Mouse (Mus musculus) ovary, postnatal 10 days (tissue): ENCODE results near the gene S100a6.

Experiments used
- DNase-seq: peaks from one replicate; pipeline ENCODE4 v3.0.0; 2022; ENCODE audit warnings: low spot score

Gene S100a6

GRCm38 (mm10) chr3:90612728-90613291 is at the start of gene S100a6:
Gene S100a6 (plus strand): TSS chr3:90612882.
- DNase-seq: no peak

- no peak for DNase-seq
These were observed 38.0 kb upstream of the S100a6 start for GRCm38 (mm10) chr3:90574691-90575090.

- no peak for DNase-seq
These were observed 37.4 kb upstream of the S100a6 start for GRCm38 (mm10) chr3:90575320-90575719.

DNA sequence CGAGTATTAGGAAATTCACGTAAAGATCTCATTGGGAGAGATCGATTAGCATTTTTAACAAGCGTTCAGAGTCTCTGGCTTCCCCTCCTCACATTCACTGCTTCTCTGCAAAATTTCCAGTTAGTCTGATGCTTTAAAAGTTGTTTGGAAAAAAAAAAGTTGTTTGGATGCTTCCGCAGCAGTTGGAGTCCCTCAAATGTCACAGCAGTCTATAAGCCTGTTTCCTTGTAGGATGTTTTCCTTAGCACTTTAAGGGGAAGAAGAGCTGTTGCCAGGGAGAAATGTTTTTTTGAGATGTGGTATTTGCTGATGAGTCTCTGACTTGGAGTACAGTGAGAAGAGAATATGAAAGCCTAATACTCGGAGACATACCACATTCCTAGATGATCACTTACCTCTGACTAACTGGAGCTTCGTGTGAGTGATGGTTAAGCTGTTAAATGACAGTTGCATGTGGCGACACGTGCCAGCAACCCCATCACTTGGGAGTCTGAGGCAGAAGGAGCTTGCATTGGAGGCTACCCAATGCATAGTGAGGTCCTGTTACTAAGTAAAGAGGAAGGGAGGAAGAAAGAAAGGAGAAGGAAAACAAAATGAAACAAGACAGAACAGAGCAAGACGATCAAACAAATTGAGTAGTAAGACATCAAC is 36.2 kb upstream of the S100a6 start:
- DNase-seq: no peak

- no peak for DNase-seq
These were observed 33.2 kb upstream of the S100a6 start for GRCm38 (mm10) chr3:90579433-90579832.

DNA sequence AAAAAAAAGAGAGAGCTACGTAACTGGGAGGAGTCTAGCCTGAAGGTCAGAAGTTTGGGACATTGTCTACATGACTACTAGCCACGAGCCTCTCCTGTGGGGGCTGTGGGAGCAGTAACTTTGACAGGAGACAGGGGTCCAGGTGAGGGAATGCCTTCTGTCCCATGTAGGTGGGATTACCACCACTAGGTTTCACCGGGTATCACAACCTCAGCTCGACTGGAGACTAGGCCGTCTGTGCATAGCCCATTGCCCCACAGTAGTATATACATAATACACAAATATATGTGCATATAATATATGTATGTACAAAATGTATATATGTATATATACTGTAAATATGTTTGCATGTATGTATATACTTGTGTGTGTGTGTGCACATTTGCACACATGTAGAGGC is 31.5 kb upstream of the S100a6 start:
- DNase-seq: no peak

DNA sequence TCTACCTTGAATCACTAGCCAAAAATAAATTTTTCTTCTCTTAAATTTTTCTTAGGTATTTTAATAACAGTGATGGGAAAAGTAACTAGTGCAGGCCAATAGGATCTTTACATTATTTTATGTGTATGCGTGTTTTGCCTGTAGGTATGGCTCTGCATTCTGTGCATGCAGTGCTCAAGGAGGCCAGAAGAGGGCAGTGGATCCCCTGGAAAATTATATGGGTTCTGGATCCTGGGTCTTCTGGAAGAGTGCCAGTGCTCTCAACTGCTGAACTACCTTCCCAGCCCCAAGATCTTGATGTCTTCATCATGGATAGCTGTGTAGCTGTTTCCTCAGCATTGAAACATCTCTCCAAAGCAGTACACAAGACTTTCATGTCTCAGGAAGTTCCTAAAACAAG is 30.5 kb upstream of the S100a6 start:
- DNase-seq: no peak

GRCm38 (mm10) chr3:90582556-90582955 is 30.1 kb upstream of the S100a6 start:
- no peak for DNase-seq

DNA sequence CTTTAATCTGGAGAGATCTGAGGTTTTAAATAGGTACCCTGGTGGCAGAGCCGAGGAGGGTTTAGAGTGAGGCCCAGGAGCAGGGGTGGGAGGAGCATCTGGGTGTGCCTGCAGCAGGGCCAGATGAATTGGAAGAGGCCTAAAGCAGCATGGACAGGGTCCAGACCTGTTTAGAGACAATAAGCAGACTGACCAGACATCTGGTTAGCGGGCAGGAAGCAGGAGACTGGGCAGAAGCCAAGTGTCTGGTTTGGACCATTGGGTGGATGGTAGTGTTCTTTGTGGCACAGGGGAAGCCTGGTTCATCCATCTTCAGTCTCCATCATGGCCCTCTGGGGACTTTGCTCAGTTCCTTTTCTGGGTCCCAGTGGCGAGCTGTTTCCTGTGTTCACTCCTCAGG is 28.8 kb upstream of the S100a6 start:
- DNase-seq: no peak

DNA sequence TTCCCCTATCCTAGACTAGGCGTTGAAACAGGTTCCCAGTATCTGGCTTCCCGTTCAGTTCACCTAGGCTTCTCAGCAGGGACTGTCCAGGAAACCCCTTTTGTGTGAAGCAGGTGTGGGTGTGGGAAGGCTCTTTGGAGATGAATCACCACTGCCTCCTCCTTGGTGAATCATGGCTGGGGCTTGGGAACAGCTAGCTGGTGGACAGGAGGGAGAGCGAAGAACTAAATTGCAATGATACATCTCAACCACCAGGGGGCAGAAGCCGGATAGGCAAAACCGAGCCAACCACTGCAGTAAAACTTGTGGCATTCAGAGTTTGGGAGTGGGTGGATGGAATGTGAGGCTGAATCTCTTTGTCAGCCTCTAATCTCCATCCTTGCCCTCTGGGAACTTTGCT is 27.1 kb upstream of the S100a6 start:
- no peak for DNase-seq

GRCm38 (mm10) chr3:90586016-90586643 is 26.6 kb upstream of the S100a6 start:
- DNase-seq: no peak

- no peak for DNase-seq
These were observed 25.8 kb upstream of the S100a6 start for GRCm38 (mm10) chr3:90586906-90587305.

DNA sequence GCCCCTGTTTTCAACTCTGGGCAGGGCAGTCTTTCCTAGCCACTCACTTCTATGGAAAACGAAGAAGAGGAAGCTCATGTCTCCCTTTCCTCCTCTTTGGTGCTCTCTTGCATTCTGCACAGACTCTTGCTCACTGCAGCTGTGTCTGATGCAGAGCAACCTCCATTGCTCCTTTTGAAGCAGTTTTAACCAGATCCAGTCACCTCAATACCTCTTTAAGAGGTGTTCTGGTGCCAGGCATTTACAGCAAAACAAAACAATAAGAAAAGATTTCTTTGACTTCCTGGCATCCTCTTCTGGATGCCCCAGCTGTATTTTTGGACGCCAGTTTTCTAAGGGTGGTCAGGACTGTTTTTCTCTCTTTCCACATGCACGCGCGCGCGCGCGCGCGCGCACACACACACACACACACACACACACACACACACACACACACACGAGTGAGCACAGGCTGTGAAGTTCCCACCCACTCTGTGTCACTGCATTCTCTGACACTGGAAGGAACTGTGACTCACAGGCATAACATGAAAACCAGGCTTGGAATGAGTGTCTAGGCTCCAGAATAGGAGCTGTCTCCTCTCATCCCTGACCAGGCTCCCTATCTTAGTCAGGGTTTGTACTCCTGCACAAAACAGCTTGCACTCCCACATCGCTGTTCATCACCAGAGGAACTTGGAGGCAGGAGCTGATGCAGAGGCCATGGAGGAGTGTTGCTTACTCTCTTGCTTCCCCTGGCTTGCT is 25.2 kb upstream of the S100a6 start:
- DNase-seq: no peak

GRCm38 (mm10) chr3:90589390-90589789 is 23.3 kb upstream of the S100a6 start:
- no peak for DNase-seq

DNA sequence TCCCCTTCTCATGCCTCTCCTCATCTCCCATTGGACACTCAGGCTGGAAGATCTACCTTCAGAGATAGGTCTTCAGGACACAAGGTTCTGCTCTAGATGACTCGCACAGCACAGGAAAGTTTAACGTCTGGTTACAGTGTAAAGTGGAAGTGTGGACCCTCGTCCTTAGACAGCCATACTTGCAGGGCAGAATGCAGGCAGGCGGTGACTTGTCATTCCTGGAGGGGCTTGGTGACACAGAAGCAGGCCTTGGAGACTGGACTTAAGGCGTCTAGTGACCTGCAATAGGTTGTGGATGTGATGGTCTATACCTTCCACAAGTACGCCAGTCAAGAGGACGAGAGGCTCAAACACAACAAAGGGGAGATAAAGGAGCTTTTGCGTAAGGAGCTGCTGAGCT is 22.7 kb upstream of the S100a6 start, which contains the start of gene S100a2:
S100a2 (plus strand) TSS at position 301 of the 400 bp plus-strand sequence.
- no peak for DNase-seq

DNA sequence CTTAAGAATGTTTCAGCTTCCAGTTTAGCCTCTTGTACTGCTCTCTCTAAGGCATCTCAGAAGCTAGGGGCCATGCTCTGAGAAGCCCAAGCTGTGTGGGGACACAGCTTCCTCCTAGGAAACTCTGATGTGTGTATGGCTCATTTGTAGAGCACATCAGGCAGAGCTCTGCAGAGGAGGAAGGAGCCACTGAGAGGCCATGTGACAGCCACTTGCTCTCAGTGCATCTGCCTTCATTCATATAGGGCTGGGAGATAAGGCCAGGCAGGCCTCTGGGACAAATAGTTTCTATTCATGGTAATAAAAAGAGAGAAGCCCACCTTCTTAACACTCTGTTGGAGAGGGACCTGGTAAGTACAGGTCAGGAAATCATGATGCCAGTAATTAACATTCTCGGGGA is 18.2 kb upstream of the S100a6 start:
- no peak for DNase-seq

DNA sequence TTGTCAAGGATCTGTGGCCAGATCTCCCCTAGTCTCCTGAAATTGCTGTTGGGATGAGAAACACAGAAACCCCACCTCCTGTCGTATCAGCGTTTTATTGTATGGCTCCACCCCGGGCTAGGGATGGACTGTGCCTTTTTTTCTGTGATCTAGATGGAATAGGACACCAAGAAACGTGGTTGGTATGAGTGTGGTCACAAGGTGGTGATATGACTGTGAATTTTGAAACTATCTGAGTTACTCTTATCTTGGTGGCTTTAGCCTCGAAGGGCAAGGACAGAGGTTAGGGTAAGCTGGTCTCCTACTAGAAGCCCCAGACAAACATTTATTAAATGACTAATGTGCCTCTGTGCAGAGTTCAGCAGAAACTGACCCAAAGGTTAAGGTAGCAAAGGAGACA is 17.1 kb upstream of the S100a6 start:
- DNase-seq: no peak

DNA sequence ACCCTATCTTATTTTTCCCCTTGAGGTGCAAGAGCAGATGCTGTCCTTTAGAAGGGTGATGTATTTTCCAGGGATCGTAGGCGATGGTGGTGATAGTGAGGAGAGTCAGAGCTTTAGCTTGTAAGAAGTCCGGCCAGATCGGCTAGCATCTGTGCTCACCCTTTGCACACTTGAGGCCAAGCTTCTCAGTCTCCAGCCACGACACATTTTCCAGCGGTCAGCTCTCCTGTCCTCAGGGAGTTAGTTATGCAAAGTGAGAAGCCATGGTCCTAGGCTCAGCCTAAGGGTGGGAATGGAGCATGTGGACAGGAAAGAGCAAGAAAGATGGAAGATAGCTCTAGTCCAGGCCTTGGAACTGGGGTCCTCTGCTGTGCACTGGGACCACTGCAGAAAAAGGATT is 15.9 kb upstream of the S100a6 start:
- no peak for DNase-seq

GRCm38 (mm10) chr3:90597736-90598135 is 14.9 kb upstream of the S100a6 start:
- no peak for DNase-seq

- no peak for DNase-seq
These were observed 14.5 kb upstream of the S100a6 start for GRCm38 (mm10) chr3:90598212-90598611.

- DNase-seq: no peak
These were observed 13.3 kb upstream of the S100a6 start for GRCm38 (mm10) chr3:90599401-90599800.

DNA sequence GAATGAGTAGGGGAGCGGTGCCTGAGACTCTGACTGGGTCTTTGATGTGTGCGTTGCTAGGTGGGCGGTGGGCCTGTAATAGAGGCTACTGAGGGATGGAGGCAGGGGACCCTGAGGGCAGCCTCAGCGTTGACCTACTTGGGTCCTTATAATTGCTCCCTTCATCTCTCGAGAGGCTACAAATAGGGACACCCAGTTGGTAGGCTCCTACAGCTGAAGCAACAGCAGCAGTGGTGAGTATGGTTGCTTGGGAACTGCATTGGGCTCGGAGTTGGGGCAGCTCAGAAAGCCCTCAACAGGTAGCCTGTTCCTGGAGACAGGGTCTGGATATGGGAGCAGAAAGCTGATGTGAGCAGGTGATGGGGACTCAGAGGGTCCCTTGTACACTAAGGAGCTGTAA is 12.6 kb upstream of the S100a6 start:
- no peak for DNase-seq
